Mouse (Mus musculus): ENCODE results near the gene Pced1a. TPM values are rescaled to one million over a fixed set of nuclear protein-coding genes. Genes with fewer than 3 reads are reported as not detected.
A peak's percentile ranks its signal among the peaks of the same experiment; 100 is the strongest.

The Pced1a gene
- polyA plus RNA-seq, 1 experiment from 2014 or later, result 7.1 TPM

GRCm38 (mm10) chr2:130432157-130432556 is 7.7 kb upstream of the Pced1a start:
- H3K9me3 ChIP-seq (replicated peaks), result no peaks in the 10 kb centered on the region
- H3K27ac ChIP-seq, result no peak overlapping the region
- WGBS, result 77% methylated on average over 3 of the region's 3 CpGs
- H3K27me3 ChIP-seq, result no peaks in the 10 kb centered on the region
- H3K4me2 ChIP-seq, result no peak overlapping the region
- no peak overlapping the region for H3K4me3 ChIP-seq
- H3K36me3 ChIP-seq, result no peaks in the 10 kb centered on the region
- no peak overlapping the region for H3K9ac ChIP-seq
- H3K4me1 ChIP-seq (replicated peaks), result peaks cover 4% of the 10 kb centered on the region
- no peak for ATAC-seq (replicated peaks; ENCODE audit: insufficient number of reproducible peaks, insufficient read depth, low FRiP score, low read depth)

GRCm38 (mm10) chr2:130430484-130430883 is 6.0 kb upstream of the Pced1a start:
- 67% methylated on average over 3 of the region's 3 CpGs for WGBS
- no peaks in the 10 kb centered on the region for H3K36me3 ChIP-seq
- H3K4me1 ChIP-seq (replicated peaks), result peaks cover 4% of the 10 kb centered on the region
- H3K9me3 ChIP-seq (replicated peaks), result no peaks in the 10 kb centered on the region
- no peak overlapping the region for H3K27ac ChIP-seq
- H3K9ac ChIP-seq, result no peak overlapping the region
- H3K4me3 ChIP-seq, result no peak overlapping the region
- H3K4me2 ChIP-seq, result no peak overlapping the region
- no peak for ATAC-seq (replicated peaks; ENCODE audit: insufficient number of reproducible peaks, insufficient read depth, low FRiP score, low read depth)
- H3K27me3 ChIP-seq, result no peaks in the 10 kb centered on the region

GRCm38 (mm10) chr2:130429851-130430250 is 5.3 kb upstream of the Pced1a start:
- Histone ChIP-seq H3K4me1 (replicated peaks) (peaks cover 10% of the 10 kb centered on the region), H3K9me3 (replicated peaks) (no peaks in the 10 kb centered on the region), H3K27me3 (no peaks in the 10 kb centered on the region), H3K4me3 (no peak overlapping the region), H3K4me2 (no peak overlapping the region), H3K9ac (no peak overlapping the region), H3K27ac (no peak overlapping the region), H3K36me3 (no peaks in the 10 kb centered on the region)
- 46% methylated on average over 2 of the region's 2 CpGs for WGBS
- ATAC-seq (replicated peaks; ENCODE audit: insufficient number of reproducible peaks, insufficient read depth, low FRiP score, low read depth), result no peak

GRCm38 (mm10) chr2:130425112-130425511 is 611 bp upstream of the Pced1a start:
- Histone ChIP-seq H3K36me3 (no peaks in the 10 kb centered on the region), H3K4me3 (peak overlapping the region; percentile 91), H3K4me1 (replicated peaks) (peaks cover 12% of the 10 kb centered on the region), H3K9me3 (replicated peaks) (no peaks in the 10 kb centered on the region), H3K27me3 (no peaks in the 10 kb centered on the region), H3K9ac (peak overlapping the region; percentile 86), H3K27ac (peak overlapping the region; percentile 91; the same call in 1 of the 2 replicates), H3K4me2 (peak overlapping the region; percentile 94)
- 28% methylated on average over 5 of the region's 5 CpGs for WGBS
- ATAC-seq (replicated peaks; ENCODE audit: insufficient number of reproducible peaks, insufficient read depth, low FRiP score, low read depth), result no peak

GRCm38 (mm10) chr2:130423397-130424125 is 940 bp downstream of the Pced1a start:
- peak overlapping the region; percentile 94 for H3K4me2 ChIP-seq
- H3K27me3 ChIP-seq, result no peaks in the 10 kb centered on the region
- peak overlapping the region; percentile 91 for H3K27ac ChIP-seq
- peaks cover 12% of the 10 kb centered on the region for H3K4me1 ChIP-seq (replicated peaks)
- H3K36me3 ChIP-seq, result peaks cover 6% of the 10 kb centered on the region; the same call in 1 of the 2 replicates
- peak; percentile 59 for ATAC-seq (replicated peaks; ENCODE audit: insufficient number of reproducible peaks, insufficient read depth, low FRiP score, low read depth)
- 13% methylated on average over 49 of the region's 49 CpGs for WGBS
- H3K9ac ChIP-seq, result peak overlapping the region; percentile 86
- no peaks in the 10 kb centered on the region for H3K9me3 ChIP-seq (replicated peaks)
- peak overlapping the region; percentile 91 for H3K4me3 ChIP-seq

DNA sequence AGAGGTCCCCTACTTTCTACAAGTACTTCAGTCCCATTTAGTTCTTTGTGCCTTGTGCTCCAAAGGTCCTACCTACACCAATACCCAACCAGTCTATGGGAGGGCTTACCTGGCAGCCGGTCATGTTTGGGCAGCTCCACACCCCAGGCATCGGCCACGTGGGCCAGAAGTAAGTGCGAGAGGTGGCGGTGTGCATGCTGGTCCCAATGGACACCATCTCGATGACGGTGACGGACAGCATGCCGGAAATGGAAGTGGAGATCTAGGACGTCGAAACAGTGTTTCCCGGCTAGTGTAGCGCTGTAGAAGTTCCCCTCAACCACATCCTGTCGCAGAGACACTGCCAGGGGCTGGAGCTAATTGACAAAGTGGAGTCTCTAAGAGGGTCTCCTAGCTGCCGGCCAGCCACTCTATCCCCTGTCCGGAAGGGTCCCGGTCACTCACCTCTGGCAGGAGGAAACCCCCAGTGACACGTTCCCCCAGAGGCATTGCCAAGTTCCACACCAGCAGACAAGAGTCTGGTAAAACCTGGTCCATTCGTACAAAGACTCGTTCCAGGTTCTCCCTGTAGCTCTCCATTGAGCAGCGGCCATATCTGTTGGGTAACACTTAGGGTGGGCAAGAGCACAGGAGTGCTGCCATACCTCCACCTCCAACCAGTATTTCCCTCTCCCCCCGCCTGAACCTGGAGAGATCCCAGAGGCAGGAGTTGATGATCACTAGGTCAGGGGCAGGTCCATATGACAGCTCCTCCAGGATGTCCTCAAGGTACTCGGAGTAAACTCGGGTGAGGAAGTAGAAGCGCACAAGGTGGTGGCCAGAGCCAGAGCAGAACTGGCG is 2.5 kb downstream of the Pced1a start:
- Histone ChIP-seq H3K27ac (no peak overlapping the region), H3K9me3 (replicated peaks) (no peaks in the 10 kb centered on the region), H3K4me3 (no peak overlapping the region), H3K27me3 (no peaks in the 10 kb centered on the region), H3K36me3 (peaks cover 6% of the 10 kb centered on the region; the same call in 1 of the 2 replicates), H3K9ac (no peak overlapping the region), H3K4me1 (replicated peaks) (peaks cover 12% of the 10 kb centered on the region), H3K4me2 (no peak overlapping the region)
- 94% methylated on average over 26 of the region's 26 CpGs for WGBS
- ATAC-seq (replicated peaks; ENCODE audit: insufficient number of reproducible peaks, insufficient read depth, low FRiP score, low read depth), result no peak

- 72% methylated on average over 6 of the region's 6 CpGs for WGBS
- no peak overlapping the region for H3K9ac ChIP-seq
These were observed 10.2 kb downstream of the Pced1a start for GRCm38 (mm10) chr2:130414094-130414856.

DNA sequence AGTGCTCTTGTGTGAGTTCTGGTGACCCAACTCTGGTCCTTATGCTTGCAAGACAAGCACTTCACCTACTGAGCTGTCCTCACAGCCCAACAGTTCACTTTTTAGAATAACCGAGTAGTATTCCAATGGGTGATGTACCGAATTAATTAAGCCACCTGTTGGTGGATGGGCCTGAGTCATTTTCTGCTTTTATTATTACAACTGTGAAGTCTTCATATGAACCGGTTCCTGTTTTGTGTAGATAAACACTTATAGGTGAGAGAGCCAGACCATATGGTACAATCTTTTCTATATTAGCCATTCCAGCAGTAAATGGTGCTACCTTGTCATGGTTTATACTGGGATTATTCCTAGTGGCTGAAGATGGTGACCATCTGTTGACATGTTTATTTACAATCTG is 11.7 kb downstream of the Pced1a start:
- H3K9me3 ChIP-seq (replicated peaks), result no peaks in the 10 kb centered on the region
- H3K27ac ChIP-seq, result no peak overlapping the region
- H3K4me1 ChIP-seq (replicated peaks), result peaks cover 6% of the 10 kb centered on the region; the same call in 1 of the 2 replicates
- H3K4me3 ChIP-seq, result no peak overlapping the region
- H3K9ac ChIP-seq, result no peak overlapping the region
- H3K27me3 ChIP-seq, result no peaks in the 10 kb centered on the region
- H3K36me3 ChIP-seq, result no peaks in the 10 kb centered on the region
- H3K4me2 ChIP-seq, result no peak overlapping the region
- 73% methylated on average over 3 of the region's 3 CpGs for WGBS
- ATAC-seq (replicated peaks; ENCODE audit: insufficient number of reproducible peaks, insufficient read depth, low FRiP score, low read depth), result no peak

More at GRCm38 (mm10) chr2:130414094-130414856, 10.2 kb downstream of the Pced1a start:
- Histone ChIP-seq H3K36me3 (peaks cover 6% of the 10 kb centered on the region; the same call in 1 of the 2 replicates), H3K4me1 (replicated peaks) (0 out of 2 replicates have a peak, but pooled peaks cover 2% of the 10 kb centered on the region), H3K27me3 (no peaks in the 10 kb centered on the region), H3K4me3 (no peak overlapping the region), H3K4me2 (no peak overlapping the region), H3K27ac (no peak overlapping the region), H3K9me3 (replicated peaks) (no peaks in the 10 kb centered on the region)
- no peak for ATAC-seq (replicated peaks; ENCODE audit: insufficient number of reproducible peaks, insufficient read depth, low FRiP score, low read depth)

- Histone ChIP-seq H3K4me1 (replicated peaks) (peaks cover 6% of the 10 kb centered on the region; the same call in 1 of the 2 replicates), H3K4me2 (no peak overlapping the region), H3K36me3 (no peaks in the 10 kb centered on the region), H3K27me3 (no peaks in the 10 kb centered on the region), H3K27ac (no peak overlapping the region), H3K4me3 (no peak overlapping the region), H3K9me3 (replicated peaks) (no peaks in the 10 kb centered on the region), H3K9ac (no peak overlapping the region)
- WGBS, result 32% methylated on average over 16 of the region's 16 CpGs
- ATAC-seq (replicated peaks; ENCODE audit: insufficient number of reproducible peaks, insufficient read depth, low FRiP score, low read depth), result 0 out of 2 replicates have a peak, but pooled peaks have one; percentile 73
These were observed 12.7 kb downstream of the Pced1a start for GRCm38 (mm10) chr2:130411558-130412495.

DNA sequence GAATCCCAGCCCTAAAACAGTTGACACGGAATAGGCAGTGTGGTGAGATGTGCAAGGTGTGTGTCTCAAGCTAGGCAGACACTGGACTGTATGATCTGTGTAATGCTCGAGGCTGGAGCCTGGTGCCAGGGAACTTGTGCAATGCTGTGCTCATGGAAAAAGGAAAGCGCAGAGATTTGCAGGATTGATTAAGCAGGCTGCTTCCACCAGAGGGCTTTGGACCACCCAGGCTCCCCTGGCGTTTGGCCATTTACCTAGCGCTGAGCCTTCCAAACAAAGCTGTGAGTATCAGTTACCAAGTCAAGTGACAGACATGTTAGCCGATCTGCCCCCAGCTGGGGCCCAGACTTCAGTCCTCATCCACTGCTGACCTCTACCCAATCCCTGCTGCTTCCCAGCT is 16.3 kb downstream of the Pced1a start:
- Histone ChIP-seq H3K27ac (no peak overlapping the region), H3K4me2 (no peak overlapping the region), H3K36me3 (no peaks in the 10 kb centered on the region), H3K4me3 (no peak overlapping the region), H3K9ac (no peak overlapping the region), H3K27me3 (no peaks in the 10 kb centered on the region), H3K9me3 (replicated peaks) (no peaks in the 10 kb centered on the region), H3K4me1 (replicated peaks) (peaks cover 6% of the 10 kb centered on the region; the same call in 1 of the 2 replicates)
- 19% methylated on average over 6 of the region's 6 CpGs for WGBS
- no peak for ATAC-seq (replicated peaks; ENCODE audit: insufficient number of reproducible peaks, insufficient read depth, low FRiP score, low read depth)
